Mouse (Mus musculus) heart, postnatal 36 days (tissue): ENCODE results near the gene Mrln. TPM values are rescaled to one million over a fixed set of nuclear protein-coding genes. Genes with fewer than 3 reads are reported as not detected.

ENCODE experiments used
- DNase-seq, 2 experiments: peaks; one replicate each; pipeline ENCODE4 v3.0.0; 2021 to 2022
- intact Hi-C: fragments of 180-260 bp; cut with DNase I; formaldehyde crosslinking; loops from one replicate; pipeline ENCODE4 v1.15.1; 2025
- total RNA-seq, 2 experiments: library from RNA; stranded (reverse); gene quantifications; 2 replicates each; pipeline ENCODE4 v1.2.3; 2021

Gene Mrln
- 1 to 10 TPM; 3.1 to 4.0 TPM for total RNA-seq

DNA sequence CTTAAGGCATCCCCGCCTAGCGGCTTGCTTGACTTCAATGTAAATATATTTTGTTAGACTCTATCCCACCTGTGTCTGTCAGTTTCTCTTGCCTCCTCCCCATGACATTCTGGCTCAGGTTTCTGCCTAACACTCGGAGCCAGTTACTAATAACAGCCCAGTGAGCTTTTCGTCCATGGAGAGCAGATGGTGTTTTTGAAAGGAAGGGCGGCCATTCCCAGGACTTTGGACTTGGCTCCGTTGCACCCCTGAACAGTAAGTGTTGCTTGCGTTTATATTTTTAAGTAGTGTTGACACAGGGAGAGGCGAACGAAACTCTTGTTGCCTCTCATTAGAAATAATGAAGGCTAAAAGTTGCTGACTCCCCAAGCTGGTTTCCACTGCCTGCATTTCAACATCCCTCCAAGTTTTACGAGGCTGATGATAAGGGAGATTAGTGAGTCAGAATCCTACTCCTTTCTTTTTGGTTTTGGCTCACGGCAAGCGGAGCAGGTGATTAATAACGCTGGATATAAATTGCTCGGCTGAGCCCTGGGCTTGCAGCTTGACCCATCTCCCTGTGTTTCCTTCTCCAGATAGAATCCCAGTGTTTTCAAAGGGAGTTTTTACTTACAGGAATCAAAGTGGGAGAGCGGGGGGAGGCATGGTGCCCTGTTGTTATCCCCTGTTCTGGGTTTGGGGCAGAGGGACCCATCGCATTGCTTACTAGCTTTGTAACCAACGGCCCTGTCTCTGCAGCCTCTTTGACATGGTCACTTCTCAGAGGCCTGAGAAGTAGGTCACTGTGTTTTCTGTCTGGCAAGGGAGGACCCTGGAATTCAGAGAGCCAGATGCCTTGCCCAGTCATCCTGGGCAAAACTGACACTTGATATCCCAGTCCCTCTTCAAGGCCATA, at the start of gene Mrln:
Gene Mrln (plus strand): TSS at position 160 of the 895 bp plus-strand sequence.
- intact Hi-C loops: no loop called here
- no peak for DNase-seq

DNA sequence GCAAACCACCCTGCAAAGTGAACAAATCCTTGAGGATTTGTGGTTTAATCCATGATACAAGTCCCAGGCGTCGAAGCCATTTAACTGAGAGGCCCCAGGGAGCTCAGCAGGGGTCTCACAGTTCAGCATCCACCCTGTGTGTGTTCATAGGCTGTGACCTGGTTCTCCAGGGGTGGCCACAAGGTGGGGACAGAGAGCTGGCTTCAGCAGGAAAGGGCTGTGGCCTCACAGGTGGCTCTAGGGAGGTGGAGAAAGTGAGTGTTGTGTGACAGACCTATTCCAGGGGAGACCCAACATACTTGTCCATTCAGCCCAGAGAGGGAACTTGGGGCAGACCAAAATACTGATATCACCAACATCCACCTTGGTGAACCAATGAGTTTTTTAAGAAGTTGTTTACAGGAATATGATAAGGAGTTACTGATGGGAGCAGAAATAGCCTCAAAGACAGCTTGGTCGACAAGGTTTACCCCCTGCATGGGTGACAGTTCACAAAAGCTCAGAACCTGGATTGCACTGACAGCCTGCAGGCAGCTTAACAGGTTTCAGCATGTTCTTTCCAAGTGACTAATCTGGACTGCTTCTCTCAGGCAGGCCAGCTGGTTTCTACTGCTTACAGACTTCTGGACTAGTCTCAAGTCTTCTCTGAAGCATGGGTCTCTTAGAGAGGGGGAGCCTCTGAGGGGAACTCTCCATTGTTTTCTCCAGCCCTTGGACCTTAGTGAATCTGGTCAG, 47.9 kb upstream of the Mrln start:
- peak in 1 of 2 experiments; percentile 44 for DNase-seq
- intact Hi-C loops: no loop called here

DNA sequence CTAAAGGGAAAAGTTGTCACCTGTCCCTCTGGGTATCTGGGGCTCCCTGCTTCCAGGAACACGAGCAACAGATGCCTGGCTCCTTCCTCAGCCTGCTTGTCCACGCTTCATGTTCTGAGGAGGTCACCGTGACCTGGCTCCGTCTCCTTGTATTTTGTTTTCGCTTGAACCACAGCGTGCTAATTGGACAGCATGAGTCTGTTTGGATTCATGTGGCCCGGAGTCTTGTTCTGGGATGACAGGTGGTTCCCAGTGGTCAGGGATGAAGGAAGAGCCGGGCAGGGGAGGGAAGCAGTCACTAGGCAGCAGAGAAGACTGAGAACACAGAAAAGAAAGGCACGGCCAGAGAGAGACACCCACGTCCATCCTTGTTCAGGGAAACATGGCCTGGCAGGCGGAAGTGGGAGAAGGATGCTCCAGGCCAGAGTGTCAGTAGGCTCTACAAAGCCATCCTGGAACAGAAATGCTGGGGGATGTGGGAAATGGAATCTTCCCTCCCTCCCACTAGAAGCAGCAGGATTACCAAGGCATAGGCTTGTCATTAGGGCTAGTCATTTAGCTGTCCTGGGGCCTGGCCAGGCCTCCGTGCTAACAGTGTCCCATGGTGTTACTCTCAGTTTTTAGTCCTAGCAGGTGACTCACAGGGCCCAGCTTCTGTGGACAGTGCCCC, 44.7 kb upstream of the Mrln start:
- no peak for DNase-seq
- intact Hi-C loops: no loop called here

DNA sequence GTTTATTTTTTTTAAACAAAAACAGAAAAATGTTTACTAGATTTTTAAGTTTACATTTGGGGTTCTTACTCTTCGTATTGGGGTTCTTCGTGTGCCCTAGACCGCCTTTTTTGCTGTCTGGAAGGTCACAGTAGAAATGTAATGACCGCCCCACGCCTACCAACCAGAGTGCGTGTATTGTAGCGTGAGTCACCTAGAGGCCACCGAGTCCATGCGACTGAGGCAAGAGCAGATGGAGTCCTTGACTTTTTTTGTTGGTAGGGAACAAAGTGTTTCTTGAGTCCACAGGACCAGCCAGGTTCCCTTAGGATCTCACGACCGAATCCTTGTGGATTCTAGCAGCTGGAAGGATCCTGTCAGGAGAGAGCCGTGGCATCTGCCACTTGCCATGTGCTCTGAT, 43.7 kb upstream of the Mrln start:
- no peak for DNase-seq
- intact Hi-C loops: no loop called here

DNA sequence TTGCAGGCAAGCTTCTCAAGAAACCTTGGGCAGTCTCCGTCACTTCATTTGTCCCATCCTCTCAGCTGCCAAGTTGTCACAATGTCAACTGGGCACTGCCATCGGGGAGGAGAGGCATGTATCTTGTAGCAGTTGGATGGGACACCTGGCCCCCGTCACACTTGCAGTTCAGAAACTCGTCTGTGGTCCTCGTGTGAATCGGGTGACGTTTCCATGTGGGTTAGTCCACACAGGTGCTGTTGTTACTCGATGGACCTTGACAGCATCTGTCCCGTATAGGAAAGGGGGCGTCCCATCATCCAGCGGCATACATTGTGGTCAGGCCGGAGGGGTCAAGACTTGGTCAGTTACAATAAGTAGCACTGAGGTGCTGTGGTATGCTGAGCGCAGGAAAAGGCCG, 43.0 kb upstream of the Mrln start:
- no peak for DNase-seq
- intact Hi-C loops: no loop called here

DNA sequence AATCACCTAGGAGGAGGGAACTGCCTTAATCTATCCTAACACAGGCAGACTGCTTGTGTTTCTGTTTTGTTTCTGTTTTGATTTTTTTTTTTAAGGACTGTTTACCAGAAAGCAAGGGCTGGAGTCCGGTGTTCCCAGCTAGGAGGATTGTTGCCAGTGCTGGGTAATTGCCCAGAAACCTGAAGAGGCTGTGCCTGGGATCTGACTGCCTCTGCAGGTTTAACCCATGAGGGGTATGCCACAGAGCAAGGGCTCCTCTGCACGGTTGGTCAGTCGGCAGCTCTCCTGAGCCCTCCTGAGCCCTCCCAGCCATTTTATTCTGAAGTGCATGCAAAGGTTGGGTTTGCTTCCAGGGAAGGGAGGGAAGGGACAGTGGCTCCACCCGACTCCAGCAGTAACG, 40.8 kb upstream of the Mrln start:
- DNase-seq: no peak
- intact Hi-C loops: no loop called here

DNA sequence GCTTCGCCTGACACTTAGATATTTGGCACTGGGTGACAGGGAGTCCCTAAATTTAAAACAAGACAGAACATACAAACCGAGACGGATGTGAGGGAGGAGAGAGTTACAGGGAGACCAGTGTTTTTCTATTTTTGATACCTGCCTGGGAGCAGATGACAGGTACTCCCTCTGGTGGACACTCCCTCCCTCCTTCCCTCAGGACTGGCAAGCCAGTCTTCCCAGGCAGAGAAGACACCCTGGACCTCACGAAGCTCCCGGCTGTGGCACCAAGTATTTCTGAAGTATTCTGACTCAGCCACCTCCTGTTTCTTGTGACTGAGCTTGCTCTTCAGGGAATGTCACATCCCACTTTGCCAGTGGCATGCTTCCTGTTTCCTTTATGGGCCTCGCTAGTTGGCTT, 38.6 kb upstream of the Mrln start:
- no peak for DNase-seq
- intact Hi-C loops: loop anchor here (1.0 to 2.0 kb wide), 2 partner anchors 69 to 145 kb away; partner anchors contain the start of gene Ccdc6

DNA sequence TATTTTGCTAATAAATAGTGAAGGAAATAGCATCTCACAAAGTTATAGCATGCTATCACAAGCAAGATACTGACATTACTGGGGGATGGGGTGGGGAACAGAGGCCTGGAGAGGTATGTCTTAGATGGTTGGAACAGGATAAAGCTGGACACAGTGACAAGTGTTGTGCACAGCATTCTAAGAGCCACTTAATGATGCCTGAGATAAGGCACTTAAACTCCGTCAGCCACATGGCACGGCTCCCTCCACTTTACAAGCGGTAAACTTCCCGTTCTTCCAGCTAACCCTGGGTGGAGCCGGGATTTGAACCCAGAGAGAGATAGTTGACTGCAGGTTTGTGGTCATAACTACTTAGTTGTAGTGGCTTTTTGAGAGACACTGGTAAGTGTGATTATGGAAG, 38.0 kb upstream of the Mrln start:
- intact Hi-C loops: loop anchor here (2.0 kb wide), 1 partner anchor 70 kb away; the partner anchor contains the start of gene Ccdc6
- no peak for DNase-seq

DNA sequence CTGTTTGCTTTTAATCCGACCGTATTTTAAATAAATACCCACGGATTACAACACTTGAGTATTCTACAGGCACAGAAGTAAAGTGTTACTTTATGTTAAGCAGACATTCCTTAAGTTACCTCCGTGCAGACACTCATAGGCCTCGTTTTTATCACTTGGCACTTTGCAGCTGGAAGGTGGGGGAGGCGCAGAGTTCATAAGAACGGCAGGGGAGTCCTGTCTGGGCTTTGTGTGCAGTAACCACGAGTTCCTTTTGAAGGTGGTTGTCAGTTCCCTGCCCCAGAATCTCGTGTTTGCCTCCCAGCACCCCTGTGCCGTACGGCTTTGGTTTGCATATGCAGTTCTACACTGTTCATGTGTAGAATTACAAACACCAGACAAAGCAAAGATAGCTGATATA, 36.8 kb upstream of the Mrln start:
- intact Hi-C loops: loop anchor here (2.0 kb wide), 1 partner anchor 71 kb away; the partner anchor contains the start of gene Ccdc6
- DNase-seq: no peak

DNA sequence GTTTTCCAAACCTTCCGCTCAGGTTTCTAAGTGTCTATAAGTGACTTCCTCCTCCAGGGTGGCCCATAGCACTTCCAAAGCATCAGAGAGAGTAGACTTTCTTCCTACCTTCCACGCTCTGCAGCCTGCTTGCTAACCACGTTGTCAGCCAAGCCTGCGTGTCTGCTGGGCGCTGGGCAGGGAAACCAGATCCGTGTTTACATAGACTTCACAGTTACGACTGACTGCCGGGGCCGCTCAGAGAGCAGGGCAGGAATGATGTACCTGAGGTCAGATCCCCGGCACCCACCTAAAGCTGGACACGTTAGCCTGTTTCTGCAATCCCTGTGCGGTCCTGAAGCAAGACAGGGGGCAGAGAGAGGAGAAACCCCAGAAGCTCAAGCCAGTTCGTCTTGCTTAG, 36.1 kb upstream of the Mrln start:
- intact Hi-C loops: no loop called here
- DNase-seq: no peak

DNA sequence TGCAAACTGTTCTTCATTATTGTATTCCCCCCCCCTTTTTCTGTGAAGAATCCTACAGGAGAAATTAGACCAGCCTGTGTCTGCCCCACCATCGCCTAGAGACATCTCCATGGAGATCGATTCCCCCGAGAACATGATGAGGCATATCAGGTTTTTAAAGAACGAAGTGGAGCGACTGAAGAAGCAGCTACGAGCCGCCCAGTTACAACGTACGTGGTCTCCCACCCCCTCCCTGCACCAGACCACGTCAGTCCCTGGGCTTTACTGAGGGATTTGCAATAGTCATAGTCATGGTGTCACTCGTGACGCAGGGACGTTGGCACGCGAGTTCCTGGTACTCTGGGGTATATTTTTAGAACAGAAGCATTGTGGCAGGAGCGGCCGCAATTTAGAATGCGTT, 35.4 kb upstream of the Mrln start:
- DNase-seq: no peak
- intact Hi-C loops: no loop called here

DNA sequence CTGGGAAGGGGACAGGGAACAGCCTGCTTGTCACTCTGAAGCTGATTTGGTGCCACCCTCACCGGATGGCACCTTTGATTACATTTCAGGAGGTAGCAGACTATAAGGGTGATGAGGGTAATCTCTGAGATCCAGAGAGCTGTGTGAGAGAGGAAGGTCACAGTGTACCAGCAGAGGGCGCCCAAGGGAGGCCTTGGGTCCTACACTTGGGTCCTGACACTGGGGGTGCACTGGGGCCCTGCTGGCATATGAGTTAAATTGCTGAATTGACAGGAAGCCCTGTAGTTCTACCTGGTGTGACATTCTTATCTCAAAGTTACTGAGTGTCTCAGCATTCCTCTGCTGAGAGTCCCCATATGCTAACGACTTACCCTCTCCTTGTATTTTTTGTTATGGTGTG, 31.1 kb upstream of the Mrln start:
- intact Hi-C loops: loop anchor here (2.0 kb wide), 1 partner anchor 123 kb away; no protein-coding TSS in a partner anchor
- DNase-seq: peak; percentile 70 to 80

DNA sequence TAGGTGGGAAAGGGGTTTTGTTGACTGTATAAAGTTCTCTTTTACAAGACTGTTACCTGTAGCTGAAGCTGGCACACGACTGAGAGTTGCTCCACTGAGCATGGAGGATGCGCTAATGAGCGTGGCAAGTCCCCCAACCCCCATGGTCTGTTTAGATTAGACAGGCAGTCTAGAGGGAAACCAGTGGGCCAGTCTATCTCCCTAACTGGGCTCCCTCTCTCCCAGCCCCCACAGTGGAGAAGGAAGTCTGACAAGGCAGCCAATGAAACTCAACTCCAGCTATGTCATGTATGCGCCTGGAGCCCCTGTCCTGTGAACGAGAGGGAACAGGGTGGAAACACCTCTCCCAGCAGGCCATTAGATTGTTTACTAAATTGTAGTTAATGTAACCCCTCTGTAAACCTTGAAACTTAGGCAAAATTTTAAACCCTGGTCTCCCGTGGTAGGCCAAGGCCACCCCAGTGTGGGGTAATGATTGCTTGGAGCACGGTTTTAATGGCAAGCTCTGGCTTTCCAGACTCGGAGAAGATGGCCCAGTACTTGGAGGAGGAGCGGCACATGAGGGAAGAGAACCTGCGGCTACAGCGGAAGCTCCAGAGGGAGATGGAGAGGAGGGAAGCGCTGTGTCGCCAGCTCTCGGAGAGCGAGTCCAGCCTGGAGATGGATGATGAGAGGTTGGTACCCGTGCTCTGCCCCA, 29.8 kb upstream of the Mrln start:
- intact Hi-C loops: no loop called here
- no peak for DNase-seq

DNA sequence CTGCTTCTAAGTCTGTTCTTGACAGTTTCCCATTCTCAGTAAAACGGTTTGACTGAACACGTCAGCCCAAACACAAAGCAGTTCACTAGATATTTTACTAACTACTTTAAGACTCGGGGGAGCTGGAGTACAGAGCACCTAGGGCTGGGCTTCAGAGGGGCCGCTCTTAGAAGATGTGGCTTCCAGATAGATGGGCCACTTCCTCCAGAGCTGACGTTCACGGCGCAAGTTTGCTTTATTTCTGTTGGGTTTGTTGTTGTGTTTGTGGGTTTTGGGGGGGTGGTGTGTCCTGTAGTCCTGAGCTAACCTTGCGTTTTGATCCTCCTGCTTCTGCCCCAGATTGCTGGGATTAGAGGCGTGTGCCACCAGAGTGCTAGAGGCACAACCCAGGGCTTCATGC, 23.7 kb upstream of the Mrln start:
- intact Hi-C loops: no loop called here
- DNase-seq: no peak

DNA sequence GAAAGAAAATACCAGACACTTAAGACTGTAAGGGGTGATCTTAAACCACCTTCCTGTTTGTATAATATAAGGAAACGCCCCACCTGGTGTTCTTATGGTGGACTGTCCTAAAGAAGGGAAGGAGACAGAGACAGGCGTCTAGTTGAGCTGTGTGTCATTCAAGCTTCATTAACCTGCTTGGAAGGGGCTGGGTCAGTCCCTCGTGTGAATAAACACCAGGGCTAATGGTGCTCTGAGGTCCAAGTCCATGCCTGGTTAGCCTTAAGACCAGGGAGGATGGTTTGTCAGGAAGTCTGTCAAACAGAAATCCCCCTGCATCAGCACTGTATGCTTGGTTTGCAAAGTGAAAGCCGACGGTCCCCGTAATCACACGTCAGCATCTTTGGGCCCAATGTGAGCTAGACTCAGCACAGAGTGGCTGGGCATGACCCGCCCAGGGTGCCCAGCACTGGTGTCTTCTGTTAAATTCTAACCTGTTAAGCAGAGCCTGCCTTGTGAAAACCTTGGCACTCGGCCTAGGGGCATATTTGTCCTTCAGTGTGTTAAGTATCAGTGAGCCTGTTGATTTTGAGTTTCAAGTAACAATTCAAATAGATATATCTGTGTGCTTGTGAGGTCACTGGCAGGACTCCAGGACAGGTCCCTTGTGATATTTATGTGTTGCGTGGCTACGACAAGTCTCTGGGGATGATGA, 23.0 kb upstream of the Mrln start:
- intact Hi-C loops: no loop called here

DNA sequence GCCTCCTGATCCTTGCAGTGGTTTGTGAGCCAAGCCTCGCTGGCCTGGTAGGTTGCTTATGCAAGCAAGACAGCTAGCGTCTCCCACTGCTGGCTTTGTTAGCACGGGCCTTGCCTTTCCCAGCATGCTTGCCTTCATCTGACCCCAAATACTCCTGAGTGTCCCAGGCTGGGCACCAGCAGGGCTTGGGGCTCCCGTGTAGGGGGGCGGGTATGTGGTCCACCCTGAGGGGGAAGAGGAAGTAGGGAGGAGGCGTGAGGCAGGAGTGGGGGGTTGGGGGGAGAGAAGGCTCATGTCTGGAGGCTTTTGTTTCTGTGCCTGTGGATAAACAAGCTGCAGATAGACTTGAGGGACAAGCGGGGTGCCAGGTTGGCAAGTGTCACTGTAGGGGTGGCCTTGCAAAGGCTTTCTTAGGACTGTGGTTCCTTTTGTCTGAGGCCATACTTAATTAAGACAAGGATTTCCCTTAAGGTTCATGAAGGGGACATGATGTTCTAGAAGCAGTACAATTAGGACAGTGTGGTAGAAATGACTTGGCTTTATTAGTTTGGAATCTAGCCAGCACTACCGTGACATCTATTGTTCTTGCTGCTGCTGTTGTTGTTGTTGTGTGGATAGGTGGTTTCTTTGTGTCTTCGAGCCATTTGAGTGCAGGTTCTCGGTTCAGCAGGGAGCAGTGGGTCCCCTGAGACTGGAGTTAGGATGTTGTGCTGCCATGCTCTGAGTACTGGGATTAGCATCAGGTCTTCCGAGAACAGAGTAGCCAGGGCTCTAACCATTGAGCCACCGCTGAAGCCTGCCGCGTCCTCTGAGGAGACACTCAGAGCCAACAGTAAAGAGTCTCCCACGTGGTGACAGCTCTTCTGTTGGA, 21.0 kb upstream of the Mrln start:
- peak; percentile 38 to 57 for DNase-seq
- intact Hi-C loops: no loop called here

More for the DNA sequence above, 23.0 kb upstream of the Mrln start:
- DNase-seq: no peak

DNA sequence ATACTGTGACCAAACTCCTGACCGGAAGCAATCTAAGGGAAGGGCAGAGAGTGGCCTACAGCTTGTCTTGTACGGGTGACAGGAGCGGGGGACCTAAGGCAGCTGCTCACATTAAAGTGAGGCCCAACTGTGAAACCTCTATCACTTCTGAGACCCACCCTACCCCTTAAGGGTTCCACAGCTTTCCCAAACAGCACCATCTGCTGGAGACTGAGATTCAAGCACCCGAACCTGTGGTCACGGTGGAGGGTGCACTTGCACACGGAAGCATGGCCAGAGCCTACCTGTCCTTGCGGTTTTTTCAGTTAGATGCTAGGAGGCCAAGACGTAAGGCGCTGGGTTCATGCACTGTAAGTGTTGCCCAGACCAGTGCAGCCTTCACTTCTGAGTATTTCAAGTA, 18.3 kb upstream of the Mrln start:
- intact Hi-C loops: loop anchor here (5.0 kb wide), 2 partner anchors 89 to 164 kb away; partner anchors contain the start of gene Ccdc6
- DNase-seq: peak; percentile 45 to 50

DNA sequence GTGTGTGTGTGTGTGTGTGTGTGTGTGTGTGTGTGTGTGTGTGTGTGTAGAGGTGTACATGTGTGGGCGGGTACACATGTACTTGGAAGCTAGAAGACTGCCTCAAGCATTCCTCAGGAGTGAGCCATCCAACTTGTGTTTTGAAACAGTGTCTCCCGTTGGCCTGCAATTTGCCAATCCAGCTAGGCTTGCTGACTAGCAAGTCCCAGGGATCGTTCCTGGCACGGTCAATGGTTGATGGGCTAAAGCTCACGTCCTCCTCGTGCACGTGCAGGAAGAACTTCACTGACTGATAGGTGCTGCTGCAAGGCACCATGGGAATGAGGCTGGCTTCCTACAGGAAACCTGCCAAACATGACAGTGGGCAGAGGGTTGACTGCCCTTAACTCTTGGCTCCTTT, 17.9 kb upstream of the Mrln start:
- intact Hi-C loops: loop anchor here (5.0 kb wide), 2 partner anchors 89 to 164 kb away; partner anchors contain the start of gene Ccdc6
- no peak for DNase-seq

DNA sequence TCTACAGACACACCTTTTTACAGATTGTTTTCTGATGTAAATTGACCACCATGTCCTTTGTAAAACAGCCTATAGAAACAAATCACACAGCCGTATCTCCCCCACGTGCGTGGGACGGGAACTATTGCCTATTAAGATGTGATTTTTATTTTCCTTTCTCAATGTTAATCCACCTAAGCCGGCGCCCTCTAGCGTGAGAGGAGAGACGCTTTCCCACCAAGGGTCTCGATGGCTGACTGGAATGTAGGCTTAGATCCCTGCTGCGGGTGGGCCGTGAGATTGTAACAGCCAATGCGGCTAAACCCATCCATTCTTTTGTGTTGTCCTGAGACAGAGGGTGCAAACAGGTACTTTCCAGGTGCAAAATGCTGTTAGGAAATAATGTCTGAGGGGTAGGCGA, 14.6 kb upstream of the Mrln start:
- intact Hi-C loops: loop anchor here (5.0 kb wide), 2 partner anchors 93 to 168 kb away; partner anchors contain the start of gene Ccdc6
- DNase-seq: no peak
